Mouse (Mus musculus) ovary, postnatal 36 days (tissue): ENCODE data around the gene Ivd.

Experiments
- DNase-seq: peaks from one replicate; pipeline ENCODE4 v3.0.0; 2022; ENCODE audit warnings: low spot score, mixed read lengths

Ivd gene

GRCm38 (mm10) chr2:118882840-118883679 lies 21.3 kb downstream of the Ivd start:
- peak; percentile 88 for DNase-seq

GRCm38 (mm10) chr2:118887440-118887839 lies 25.7 kb downstream of the Ivd start:
- DNase-seq: no peak

- DNase-seq: no peak
Observed at GRCm38 (mm10) chr2:118887845-118888548, 26.2 kb downstream of the Ivd start.

GRCm38 (mm10) chr2:118891173-118891572 lies 29.4 kb downstream of the Ivd start:
- no peak for DNase-seq

GRCm38 (mm10) chr2:118895990-118896913 lies 34.5 kb downstream of the Ivd start:
- DNase-seq: peak; percentile 48

- DNase-seq: no peak
Observed at GRCm38 (mm10) chr2:118896914-118897291, 35.1 kb downstream of the Ivd start.

- DNase-seq: no peak
Observed at GRCm38 (mm10) chr2:118897392-118897791, 35.6 kb downstream of the Ivd start.

GRCm38 (mm10) chr2:118897808-118898207 lies 36.1 kb downstream of the Ivd start:
- no peak for DNase-seq

GRCm38 (mm10) chr2:118898771-118899170 lies 37.0 kb downstream of the Ivd start:
- DNase-seq: no peak

- DNase-seq: no peak
Observed at GRCm38 (mm10) chr2:118899306-118899705, 37.6 kb downstream of the Ivd start.

- peak; percentile 38 for DNase-seq
Observed at GRCm38 (mm10) chr2:118899981-118900825, 38.4 kb downstream of the Ivd start, which contains the start of gene Bahd1. TSS of gene Bahd1 (plus strand) at chr2:118900377.

GRCm38 (mm10) chr2:118900826-118901140 lies 39.0 kb downstream of the Ivd start:
- DNase-seq: no peak

- DNase-seq: peak; percentile 98
Observed at GRCm38 (mm10) chr2:118901175-118902031, 39.6 kb downstream of the Ivd start.

GRCm38 (mm10) chr2:118902051-118903025 lies 40.6 kb downstream of the Ivd start:
- peak; percentile 65 for DNase-seq

GRCm38 (mm10) chr2:118903333-118903741 lies 41.6 kb downstream of the Ivd start:
- no peak for DNase-seq

- no peak for DNase-seq
Observed at GRCm38 (mm10) chr2:118905433-118906117, 43.8 kb downstream of the Ivd start.

- no peak for DNase-seq
Observed at GRCm38 (mm10) chr2:118906118-118906492, 44.4 kb downstream of the Ivd start.

GRCm38 (mm10) chr2:118907781-118908180 lies 46.0 kb downstream of the Ivd start:
- no peak for DNase-seq

GRCm38 (mm10) chr2:118909151-118909550 lies 47.4 kb downstream of the Ivd start:
- DNase-seq: no peak
